Mouse (Mus musculus) G1E (cell line): ENCODE results near the gene Sh3rf1.

ENCODE experiments used
- CTCF ChIP-seq: IDR thresholded peaks from 2 replicates; pipeline ENCODE4 v1.5.1; 2012; ENCODE audit warnings: low read depth, low read length, inconsistent platforms, mixed read lengths
- GATA2 ChIP-seq: IDR thresholded peaks from 2 replicates; pipeline ENCODE4 v1.6.1; 2012; ENCODE audit warnings: low read depth, low read length, inconsistent platforms, borderline replicate concordance
- TAL1 ChIP-seq: conservative IDR thresholded peaks from 2 replicates; pipeline ENCODE4 v1.6.1; 2012; ENCODE audit warnings: low read depth, low read length, inconsistent platforms, mixed read lengths

DNA sequence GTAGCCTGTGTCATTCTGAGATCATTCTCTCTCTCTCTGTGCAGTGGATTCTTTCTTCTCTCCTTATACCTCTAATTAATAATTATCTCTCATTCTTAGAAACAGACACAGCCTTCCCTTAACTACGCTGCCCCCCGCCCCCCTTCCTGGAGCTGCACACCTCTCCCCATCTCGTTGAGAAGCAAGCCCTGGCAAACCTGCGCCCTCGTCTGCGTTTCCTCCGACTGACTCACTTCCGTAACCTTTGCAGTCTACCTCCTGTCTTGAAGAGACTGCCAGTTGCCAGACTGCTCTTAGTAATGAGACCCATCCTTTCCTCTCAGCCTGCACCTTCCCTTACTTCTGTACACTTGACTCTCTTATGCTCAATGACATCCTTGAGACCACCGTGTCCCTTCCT lies 46.9 kb downstream of the Sh3rf1 start:
- no peak for TF ChIP-seq GATA2
- no peak for TF ChIP-seq CTCF
- no peak for TF ChIP-seq TAL1
